Mouse (Mus musculus) mesoderm, embryonic 11.5 days (tissue): Measurements from ENCODE around the gene Atp6ap1l.
"Not testable (repeated sequence)": the region's sequence is repeated elsewhere in the genome, so short reads cannot be mapped to it uniquely, and the experiment has no call there.

Experiments used
- DNase-seq: peaks from one replicate; pipeline ENCODE4 v3.0.0-alpha.2; 2012; ENCODE audit warnings: low read depth, low spot score

Gene Atp6ap1l

DNA sequence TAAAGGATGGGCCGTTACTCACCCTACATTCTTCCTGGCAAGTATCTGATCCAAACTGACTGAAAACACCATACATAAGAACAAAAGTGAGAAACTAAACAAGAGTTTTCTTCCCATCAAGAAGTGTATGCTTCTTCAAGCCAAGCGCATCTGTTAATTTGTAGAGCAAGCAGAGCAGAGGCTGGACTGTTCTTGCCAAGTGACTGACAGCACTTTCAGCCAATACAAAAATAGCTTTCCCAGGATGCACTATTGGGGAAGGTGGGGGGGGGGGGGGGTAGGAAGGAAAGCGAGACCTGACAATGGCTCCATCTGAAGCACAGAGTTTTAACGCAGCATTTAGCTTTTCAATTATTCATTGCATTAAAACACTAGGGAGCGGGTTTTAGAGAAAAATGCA is at the start of gene Atp6ap1l:
Gene Atp6ap1l (minus strand): TSS at position 180 of the 400 bp plus-strand sequence.
- DNase-seq, result no peak

DNA sequence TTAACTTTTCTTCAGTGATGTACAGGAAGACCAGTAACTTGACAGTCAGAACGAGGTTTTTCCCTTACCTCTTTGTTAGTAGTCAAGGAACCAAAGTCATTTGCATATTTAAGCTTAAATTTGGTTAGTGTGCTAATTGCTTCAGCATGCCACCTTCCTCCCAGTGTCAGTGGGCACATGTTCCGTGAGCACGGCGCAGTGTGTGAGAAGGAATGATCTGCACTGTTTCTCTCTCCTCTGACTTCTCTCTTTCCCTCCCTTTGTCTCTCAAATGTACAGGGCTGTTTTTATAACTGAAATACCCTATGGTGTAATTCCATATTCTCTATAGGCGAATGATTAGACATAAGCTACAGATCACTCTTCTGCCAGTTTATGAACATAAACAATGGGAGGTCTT is 34.4 kb upstream of the Atp6ap1l start:
- no peak for DNase-seq

DNA sequence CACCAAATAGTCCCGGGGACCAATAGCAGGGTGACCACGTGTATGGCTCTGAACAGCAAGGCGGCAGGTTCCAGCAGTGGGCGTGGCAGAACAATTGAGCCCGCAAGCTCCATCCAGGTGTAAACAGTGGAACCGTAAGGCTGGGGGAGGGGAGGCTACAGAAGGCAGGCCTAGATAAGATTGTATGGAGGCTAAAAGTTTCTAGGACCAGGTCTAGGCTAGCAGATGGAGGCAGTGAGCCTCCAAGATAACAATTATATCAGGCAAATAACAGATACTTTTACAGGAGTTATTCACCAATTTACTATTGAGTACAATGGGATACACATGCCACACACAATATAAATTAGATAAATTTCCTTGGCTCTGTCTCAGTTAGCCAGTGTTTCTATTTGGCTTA is 34.0 kb upstream of the Atp6ap1l start:
- DNase-seq, result no peak

DNA sequence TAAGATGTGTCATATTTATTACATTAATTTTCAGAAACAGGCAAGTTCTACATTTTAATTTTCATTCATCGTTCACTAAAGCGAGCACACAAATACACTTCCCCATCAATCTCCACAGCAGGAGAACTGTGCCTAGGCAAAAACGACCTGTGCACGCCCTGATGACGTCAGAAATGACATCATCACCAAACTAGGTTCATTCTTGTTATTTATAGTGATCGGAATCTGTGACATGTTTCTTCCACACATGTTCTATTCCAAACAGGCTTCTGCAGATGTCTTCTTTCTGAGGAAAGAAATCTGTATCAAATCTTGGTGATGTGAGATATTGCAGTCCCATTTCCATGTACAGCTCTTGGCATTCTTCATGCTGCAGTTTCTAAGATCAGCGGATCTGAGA is 30.7 kb upstream of the Atp6ap1l start:
- DNase-seq, result no peak

DNA sequence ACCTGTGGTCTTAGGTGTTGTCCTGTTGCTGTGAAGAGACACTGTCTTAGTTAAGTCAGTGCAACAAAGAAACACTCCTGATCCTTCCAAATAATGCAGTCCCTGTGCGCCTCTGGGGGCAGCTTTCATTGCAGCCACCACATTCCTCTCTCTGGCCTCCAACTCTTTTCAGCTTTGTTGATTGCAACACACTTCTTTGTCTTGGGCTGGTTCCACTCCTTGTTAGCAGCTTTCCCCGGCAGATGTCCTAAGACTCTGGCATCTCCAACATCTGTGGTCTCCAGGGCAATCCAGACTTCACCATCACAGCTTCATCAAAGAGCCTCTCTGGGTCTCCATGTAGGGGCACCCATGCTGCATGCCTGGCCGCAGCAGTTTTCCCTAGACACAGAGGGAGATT is 28.1 kb upstream of the Atp6ap1l start:
- no peak for DNase-seq

DNA sequence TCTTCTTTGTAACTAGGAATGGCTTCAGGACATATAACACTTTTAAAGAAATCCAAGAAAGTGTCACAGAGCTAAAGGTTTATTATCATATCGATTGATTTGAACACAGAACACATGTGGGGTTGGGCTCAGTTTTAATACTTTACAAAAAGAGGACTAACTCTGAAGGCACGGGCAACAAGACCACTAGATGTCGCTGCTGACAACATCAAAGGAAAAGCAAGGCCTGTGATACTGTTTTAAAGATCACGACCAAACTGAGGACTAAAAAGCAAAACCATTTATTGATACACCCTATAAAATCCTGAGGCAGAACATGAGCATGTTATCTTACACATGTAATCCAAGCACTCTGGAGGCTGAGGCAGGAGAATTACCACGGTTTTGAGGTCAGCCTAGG is 24.7 kb upstream of the Atp6ap1l start:
- DNase-seq, result peak; percentile 73

DNA sequence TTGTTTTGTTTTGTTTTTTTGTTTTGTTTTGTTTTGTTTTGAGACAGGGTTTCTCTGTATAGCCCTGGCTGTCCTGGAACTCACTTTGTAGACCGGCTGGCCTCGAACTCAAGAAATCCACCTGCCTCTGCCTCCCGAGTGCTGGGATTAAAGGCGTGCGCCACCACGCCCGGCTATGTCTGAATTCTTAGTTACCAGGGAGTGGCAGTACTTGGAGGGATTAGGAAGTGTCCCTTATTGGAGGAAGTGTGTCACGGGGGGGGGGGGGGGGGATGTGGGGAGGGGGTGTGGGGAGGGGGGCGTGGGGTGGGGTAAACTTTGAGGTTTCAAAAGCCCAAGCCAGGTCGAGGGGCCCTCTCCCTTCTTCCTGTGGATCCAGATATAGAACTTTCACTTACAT is 23.1 kb upstream of the Atp6ap1l start:
- DNase-seq, result not testable (repeated sequence)

DNA sequence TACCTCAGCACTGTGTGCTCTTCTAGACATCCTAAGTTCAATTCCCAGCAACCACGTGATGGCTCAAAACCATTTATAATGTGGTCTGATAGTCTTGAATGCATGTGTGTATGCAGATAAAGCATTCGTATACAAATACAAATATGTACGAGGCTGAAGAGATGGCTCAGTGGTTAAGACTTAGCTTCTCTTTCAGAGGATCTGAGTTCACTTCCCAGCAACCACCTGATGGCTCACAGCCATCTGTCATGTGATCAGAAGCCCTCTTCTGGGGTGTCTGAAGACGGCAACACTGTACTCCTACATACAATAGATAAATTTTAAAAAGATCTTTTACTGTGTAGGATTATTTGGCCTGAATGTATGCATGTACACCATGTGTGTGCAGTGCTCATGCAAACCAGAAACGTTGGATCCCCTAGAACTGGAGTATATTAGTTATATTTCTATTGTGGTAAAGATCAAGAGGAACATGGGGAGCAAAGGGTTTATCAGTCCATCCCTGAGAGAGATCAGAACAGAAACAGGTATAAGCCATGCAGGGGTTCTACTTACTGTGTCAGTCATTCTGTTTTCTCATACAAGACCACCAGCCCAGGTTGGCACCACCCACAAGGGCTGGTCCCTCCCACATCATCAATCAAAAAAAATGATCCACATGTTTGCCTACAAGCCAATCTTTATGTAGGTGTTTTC is 21.9 kb upstream of the Atp6ap1l start:
- no peak for DNase-seq

DNA sequence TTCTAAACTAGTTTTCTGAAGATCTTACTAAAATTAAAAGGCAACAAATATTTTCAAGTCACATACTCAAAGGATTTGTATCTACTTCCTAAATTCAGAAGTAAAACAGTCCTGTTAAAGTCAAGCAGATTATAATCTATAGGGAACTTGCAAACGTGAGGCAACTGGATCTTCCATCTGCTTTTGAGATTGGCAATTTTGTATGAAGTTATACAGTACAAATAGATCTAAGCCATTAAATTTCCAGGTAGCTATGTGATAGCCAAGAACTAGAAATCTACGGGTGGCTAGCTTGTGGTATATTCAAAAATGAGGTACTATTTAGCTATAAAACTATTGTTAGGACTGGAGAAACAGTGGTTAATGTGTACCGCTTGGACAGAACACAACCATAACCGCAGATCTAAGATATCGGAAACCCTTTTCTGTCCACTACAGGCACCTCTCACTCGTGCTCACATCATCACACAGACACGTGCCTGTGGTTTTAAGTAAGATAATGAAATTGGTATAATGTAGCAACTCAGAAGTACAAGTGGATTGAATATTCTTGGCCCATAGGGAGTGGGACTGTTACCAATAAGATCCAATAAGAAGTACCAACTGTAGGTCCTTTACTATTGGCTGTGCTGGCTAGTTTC is 21.1 kb upstream of the Atp6ap1l start:
- DNase-seq, result no peak

DNA sequence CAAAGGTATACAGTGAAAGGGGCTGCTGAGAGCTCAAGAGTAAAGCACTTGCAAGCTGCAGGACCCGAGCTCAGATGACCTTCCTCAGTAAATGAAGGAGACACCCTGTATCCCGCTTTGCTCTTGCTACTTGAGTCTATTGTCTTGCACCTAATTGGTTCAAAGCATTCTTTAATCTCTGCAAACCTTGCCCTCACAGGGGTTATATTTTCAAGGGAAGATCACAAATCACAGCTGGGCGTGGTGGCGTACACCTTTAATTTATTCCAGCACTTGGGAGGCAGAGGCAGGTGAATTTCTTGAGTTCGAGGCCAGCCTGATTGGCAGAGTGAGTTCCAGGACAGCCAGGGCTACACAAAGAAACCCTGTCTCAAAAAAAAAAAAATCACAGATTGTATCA is 20.0 kb upstream of the Atp6ap1l start:
- no peak for DNase-seq

DNA sequence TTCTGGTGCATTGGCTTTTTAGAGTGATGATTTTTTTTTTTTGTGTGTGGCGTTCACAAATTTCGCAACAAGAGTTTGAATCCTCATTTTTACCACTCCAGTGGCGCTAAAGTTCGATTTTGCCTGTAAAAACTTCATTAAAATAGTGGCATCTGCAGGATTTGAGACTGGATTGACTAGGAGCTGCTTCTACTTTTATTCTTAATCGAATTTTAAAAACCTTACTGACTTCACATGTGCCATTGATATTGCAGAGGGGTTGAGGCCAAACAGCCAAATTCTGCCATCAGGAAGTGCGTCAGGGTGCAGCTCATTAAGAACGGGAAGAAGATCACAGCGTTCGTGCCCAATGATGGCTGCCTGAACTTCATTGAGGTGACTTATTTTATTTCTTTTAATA is 18.9 kb upstream of the Atp6ap1l start:
- no peak for DNase-seq

DNA sequence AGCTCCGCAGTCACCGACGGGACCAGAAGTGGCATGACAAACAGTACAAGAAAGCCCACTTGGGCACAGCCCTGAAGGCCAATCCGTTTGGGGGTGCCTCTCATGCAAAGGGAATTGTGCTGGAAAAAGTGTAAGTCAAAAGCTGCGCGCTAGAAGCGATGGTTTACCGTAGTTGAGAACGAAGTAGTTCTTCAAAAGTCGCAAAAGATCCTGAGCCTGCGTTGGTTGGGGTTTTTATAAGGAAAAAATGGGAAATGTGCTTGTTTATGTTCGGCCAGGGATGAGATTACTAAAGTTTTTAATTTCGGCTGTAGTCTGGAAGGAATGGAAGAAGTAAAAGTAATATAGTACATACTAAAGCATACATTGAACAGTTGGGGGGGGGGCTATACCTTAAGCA is 18.5 kb upstream of the Atp6ap1l start:
- DNase-seq, result not testable (repeated sequence)

DNA sequence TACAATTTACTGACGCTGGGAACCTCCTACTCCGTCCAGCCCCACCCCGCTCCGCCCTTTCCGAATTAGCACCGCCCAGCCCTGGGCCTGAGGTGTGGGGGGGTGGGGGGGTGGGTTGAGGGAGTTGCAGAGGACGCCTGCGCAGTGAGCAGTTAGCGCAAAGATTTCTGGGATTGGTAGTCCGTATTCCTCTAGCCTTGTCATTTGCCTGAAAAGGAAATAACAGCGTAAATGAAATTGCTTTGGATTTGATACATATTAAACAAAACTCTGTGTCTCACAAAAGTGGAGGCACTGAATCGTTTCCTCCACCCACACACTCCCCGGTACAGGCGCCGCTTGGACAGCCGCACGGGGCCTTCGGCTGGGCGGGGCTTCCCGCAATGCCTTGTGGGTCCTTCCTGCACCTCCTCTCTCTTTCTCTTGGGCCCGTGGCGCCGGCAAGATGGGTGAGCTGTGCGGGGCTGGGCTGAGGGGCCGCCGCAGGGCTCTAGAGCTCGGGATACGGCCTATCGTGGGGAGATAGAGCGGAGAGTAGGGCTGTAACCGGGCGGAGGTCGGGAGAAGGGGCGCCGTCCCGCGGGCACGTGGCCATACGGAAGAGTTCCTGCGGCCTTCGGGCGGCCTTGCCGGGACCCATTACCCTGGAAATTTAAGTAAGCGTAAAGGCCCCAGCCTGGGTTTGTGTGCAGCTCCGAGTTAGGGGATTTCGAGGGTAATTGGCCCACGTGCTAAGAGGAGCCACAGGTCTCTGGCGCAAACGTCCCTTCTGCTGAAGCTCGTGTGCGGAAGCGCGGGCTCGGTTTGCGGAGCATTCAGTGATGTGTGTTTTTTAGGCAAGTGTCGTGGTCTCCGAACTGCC is 17.8 kb upstream of the Atp6ap1l start, which contains the start of gene Rps23:
Gene Rps23 (plus strand): TSS at position 208 of the 862 bp plus-strand sequence.
- DNase-seq, result peak; percentile 93

DNA sequence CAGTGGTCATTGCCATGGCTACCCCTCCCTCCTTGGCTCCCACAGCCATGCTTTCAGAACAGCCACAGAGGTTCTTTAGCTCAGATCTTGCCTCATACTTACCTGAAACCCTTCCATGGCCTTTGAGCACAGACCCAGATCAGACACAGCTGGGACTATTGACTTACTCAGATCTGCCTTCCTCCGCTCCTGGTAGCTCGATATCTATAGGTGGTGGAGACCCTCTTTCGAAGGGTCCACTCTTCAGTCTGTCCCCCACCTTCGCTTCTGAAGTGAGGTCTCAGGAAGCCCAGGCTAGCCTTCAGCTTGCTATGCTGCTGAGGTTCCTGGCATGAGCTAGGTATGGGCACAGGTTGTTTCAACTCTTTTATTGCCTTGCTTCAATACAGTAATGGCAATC is 9.6 kb upstream of the Atp6ap1l start:
- DNase-seq, result no peak

DNA sequence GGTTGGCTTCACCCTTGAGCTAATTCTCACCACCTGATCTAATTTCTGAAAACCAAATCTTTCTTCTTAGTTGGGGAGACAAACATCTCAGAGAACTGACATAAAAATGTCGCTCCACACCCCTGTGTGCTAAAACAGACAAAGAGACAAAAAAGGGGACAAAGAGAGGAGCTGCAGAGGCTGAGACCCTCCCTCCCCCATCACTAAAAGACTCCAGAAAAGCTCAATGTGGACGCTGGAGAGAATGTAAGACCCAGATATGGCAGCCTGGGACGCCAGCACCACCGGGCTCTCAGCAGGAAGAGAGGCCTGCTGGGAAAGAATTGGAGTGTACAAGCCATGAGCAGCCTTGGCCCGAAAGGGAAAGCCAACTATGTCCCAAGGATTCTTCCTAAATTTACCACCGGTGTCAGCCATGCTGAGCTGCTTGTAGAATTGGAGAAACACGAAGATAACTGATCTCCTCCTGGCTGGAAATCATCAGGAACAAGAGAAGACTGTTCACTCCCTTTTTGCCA is 8.6 kb upstream of the Atp6ap1l start:
- DNase-seq, result no peak

DNA sequence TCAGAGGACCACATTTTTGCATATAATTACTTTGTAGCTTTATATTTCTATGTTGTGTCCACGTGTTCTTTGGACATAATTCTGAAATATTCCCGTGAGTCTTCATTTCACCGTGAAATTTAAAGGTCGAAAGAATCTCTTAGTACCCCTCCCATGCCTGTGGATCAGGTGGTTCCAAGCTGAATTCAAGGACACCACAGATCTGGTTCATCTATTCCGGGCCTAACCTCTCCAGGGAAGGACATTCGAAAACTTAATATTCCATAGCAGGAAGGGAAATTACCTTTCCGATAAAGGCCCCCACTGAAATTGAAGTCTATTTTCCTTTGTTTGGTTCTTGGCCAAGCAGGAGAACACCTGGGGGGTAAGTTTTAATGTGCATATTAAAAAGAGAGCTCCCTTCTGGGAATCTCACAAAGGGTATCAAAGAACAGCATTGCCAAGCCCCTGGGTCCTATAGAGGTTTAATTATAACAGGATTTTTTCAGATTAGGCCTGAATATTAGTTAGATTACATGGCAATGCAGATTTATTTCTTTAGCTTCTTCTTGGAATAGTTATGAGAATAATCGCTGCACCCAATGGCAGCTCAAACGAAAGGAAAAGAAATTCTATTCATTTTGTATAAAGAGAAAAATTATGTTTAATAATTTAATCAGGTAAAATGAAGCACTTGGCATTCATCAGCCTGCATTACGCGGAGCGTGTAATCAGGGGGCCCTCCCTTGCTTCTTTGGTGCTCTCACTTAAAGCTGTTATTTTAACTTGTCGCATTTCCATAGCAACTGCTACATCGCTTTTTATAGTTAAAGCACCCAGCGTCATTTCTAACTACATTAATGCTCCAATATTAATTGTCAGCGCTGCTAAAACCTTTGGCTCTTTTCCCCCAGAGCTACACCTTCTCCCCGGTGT is 7.9 kb upstream of the Atp6ap1l start:
- DNase-seq, result no peak

DNA sequence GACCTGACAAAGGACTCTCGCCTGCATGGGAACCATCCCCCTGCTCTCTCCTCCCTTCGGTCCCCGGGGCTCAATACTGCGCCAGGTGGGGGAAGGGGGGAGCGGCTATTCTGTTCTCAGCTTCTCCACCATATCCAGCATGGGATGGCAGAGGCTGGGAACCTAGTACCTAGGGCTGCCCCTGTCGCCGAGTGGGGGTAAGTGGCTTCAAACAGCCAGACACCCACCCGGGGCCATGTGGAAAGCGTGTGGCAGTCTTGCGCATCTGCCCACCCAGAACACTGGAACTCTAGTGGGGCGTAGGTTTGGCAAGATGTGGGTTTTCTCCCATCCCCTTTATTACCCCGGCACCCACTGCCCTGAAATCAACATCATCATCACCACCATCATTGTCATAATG is 2.2 kb upstream of the Atp6ap1l start:
- DNase-seq, result no peak

DNA sequence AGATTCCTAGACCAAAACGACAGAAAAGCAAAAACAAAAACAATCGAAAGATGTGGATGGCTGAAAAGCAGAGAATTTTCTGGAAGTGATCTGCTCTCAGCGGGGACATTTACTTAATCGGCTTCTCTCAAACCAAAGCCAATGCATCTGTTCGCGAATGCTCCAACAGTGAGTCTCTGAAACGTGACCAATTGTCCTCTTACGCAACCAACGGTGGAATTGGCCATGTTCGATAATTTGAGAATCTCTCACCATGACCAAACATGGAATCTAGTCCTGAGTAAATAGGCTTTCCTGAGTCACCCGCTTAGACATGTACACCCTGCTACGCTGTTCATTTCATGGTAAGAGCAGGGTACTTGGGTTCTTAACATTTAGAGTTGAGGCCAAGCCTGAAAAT is 8.3 kb downstream of the Atp6ap1l start:
- DNase-seq, result no peak

DNA sequence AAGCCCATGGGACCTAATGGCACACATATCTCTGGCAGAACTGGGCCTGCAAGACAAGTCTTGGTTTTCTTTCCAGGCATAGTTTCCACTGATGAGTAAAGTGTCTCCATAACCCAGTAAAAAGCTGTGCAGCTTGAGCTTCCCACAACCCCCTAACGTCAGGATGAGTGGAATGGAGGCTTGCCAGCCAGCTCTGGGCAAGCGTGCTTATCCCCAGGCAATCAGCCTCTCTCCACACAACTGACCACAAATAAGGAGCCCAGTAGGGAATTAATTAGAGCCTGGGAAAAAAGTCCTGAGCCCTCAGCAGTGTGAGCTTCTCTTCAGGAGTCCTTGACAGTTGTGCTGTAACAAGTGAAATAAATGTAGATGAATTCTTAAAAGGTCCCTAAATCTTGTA is 9.1 kb downstream of the Atp6ap1l start:
- DNase-seq, result no peak

DNA sequence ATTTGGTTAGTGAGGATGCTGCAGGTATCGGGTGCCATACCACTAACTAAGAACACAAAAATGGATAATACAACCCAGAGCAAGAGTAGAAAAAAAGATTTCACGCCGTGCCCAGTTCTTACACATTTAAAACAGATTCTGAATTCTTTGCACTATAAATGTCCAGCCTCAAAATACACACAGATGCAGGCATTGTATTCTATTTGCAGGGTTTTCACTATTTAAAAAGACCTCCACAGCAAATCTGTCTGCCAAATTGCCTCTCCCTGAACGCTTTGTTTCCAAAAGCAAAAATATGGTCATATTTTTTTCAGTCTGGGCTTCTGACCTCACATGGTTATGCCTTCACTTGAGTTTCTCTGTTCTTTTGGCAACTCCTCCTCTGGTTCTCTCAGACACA is 10.3 kb downstream of the Atp6ap1l start:
- DNase-seq, result no peak

DNA sequence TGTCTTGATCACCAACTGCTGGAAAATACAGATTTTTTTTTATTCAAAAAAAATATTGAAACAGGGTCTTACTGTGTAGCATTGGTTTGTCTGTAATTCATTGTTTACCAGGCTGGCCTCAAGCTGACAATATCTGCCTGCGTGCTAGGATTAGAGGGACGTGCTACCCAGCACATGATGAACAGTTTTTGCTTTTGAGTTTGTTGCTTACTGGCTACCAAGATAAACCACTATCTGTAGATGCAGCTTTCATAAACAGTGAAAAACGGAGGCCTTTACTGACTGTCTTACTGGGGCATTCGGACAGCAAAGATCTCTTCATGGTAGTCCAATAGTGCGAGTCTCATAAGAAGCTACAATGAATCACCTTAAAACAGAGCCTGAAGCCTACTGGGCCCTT is 15.0 kb downstream of the Atp6ap1l start:
- DNase-seq, result no peak
